Mouse (Mus musculus): ENCODE results near the gene Csk. TPM values are rescaled to one million over a fixed set of nuclear protein-coding genes. Genes with fewer than 3 reads are reported as not detected.

Gene Csk
- total RNA-seq, 2 experiments from 2014 or later = 56.6 to 59.0 TPM

DNA sequence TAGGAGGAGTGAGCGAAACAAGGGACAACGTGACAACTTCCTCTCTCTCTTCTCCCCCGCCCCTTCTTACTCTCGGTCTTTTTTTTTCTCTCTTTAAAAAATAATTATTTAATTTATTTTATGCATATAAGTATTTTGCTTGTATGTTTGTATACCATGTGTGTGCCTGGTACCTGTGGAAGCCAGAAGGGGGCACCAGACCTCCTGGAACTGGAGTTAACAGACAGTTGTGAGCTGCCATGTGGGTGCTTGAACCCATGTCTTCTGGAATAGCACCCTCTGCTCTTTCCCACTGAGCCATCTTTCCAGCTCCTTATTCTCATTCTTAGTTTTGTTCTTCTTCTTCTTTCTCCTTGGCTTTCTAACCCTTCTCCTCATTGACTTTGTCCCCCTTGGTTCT, 5.5 kb upstream of the Csk start:
- no peak for DNase-seq (ENCODE audit: low spot score in 2 of 2)

DNA sequence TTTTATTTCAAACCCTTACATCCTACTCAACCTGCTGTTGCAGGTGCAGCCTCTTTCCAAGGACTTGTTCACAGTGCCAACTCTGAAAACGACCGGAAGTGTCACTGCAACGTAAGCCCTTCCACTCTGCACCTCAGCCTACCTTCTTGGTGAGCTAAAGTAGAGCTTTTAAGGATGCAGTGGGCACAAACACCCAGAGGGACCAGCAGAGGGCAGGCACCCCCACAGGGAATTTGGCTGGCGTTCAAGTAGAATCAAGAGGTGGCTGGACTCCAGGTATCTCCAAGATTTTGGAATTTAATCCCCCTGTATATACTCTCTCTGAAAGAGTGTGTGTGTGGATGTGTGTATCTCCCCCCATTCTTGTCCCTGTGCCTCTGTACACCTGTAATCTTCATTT, 4.4 kb upstream of the Csk start:
- no peak for DNase-seq (ENCODE audit: low spot score in 2 of 2)

DNA sequence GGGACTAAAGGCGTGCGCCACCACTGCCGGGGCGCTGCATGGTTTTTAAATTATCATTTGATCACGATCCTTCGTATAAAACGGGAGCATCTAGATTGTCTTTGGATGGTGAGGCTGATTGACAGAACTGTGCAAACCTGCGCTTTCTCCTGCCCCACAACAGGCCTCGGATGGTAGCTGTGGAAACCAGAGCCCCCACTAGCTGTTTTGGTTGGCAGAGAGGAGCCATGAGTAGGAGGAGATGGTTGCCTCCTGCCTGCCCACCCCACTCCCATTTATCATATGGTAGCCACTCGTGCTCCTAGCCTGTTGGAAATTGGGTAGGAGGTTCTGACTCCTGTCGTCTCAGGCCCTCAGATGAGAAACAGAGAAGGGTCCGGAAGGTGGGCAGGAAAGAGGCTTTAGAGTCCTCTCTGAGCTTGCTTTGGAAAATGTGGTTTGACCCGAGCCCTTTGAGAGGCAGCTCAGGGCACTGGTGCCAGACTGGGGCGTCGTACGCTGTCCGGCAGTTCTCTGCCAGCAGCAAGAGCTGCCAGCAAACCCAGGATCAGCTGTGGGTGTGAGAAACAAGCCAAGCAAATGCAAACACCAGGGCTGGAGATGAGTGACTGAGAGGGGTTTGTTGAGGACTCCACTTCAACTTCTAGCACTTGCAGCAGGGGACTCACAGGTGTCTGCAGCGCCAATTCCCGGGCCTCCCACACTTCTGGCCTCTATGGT, 3.4 kb upstream of the Csk start:
- no peak for DNase-seq (ENCODE audit: low spot score in 2 of 2)

DNA sequence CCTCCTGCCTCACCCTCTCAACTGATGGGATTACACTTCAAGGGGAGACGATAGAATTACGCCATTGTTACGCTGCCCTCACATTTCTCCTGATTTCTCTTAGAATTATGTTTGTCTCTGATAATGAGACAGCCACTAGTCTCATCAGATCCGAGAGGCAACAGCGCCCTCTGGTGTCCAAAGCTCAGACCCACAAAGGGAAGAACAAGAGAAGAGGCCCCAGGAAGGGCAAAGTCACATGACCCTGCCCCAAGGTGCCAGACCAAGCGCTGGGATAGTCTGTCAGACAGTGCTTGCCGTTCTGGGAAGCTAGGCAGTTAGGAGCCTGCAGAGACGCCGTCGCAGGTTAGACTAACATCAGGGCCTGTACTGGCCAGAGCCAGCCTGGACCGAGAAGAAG, 2.3 kb upstream of the Csk start:
- peak; percentile 98 to 99 for DNase-seq (ENCODE audit: low spot score in 2 of 2)

DNA sequence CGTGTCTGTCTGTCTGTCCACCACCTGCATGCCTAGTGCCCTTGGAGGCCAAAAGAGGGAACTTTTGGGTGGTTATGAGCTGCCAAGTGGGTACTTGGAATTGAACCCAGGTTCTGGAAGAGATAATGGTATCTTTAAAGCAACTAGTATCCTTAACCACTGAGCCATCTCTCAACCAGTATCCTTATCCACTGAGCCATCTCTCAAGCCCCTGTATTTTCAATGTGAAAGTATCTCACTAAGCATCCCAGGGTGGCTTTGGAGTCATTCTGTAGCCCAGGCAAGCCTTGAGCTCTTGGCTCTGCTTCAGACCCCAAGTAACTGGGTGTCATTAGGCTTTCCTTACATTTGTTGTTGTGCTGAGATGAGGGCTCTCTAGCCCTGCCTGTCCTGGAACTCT, 1.5 kb upstream of the Csk start:
- DNase-seq (ENCODE audit: low spot score in 2 of 2) = no peak

DNA sequence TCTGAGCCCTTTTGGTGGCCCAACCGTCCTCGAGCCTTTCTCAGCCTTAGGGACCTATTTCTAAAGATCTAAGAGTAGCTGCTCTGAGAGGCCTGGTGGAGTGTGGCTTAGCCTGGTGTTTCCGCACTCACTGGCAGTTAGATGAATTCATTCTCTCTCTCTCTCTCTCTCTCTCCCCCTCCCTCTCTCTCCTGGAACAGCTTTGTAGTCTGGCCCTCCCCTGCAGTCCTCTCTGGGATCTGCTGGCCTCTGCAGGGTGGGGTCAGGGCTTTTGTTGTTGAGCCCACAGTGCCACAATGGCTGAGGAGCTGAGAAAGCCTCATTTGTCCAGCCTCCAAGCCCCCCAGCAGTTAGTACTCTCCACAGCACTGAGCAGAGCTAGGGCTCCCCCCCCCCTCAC, 576 bp downstream of the Csk start:
- no peak for DNase-seq (ENCODE audit: low spot score in 2 of 2)

DNA sequence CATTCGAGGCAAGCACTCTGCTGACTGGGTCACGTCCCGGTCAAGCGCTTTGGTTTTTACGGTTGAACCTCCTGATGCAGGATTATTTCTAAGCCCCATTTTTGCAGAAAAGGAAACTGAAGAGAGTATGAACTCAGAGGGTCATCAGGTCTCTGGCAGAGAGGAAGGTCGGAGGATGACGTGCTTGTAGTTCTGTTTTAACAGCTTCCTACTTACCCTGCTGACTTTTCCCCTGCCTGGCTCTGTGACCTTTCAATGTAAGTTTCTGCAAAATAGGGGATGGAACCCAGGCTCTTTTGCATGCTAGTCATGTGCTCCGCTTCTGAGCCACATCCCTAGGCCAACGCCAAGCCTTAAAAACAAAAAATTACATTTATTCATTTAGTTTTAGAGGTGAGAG, 1.1 kb downstream of the Csk start:
- DNase-seq (ENCODE audit: low spot score in 2 of 2) = no peak

DNA sequence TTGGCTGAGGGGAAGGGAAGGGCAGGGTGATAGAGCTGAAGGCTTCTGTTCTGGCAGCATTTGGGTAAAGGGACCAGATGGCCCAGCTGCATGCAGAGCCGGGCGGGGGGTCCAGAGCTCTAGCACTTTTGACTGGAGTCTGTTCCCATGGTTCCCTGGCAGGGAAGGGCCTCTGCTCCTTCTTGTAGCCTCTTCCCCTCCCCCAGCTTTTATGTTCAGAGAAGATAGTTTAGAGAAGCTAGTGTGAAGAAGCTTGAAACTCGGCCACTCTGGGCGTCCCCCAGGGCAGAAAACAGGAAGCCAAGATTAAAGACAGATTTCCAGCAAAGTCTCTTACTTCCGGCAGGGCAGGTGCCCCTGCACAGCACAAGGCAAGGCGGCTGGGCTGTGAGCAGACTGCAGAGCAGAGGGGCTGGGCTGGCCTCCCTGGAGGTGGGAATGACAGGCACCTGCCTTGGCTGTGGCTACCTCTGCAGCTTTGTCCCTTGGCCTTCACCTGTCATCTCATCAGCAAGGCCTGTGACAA, 2.6 kb downstream of the Csk start:
- DNase-seq (ENCODE audit: low spot score in 2 of 2) = no peak

DNA sequence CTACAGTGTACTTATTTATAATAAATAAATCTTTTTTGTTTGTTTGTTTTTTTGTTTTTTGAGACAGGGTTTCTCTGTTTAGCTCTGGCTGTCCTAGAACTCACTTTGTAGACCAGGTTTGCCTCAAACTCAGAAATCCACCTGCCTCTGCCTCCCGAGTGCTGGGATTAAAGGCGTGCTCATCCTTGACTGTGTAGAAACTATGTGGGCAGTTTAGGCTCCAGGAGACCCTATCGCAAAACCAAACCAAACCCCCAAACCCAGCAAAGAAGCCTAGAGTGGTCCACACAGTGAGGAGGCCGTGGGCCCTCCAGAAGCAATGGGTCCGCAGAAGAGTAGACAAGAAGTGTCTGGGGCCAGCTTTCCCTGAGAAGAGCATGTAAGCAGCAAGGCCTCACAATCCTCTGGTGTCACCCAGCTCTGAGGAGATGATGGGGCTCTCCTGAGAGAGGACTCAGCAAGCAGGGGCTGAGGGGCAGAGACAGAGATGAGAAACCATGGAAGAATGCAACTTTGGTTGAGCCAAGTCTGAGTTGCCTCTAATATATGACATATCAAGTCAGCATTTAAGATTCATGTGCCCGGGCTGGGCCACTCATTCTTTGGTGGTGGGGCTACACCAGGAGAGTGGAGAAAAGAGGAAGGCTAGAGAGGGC, 3.2 kb downstream of the Csk start:
- DNase-seq (ENCODE audit: low spot score in 2 of 2) = no peak

DNA sequence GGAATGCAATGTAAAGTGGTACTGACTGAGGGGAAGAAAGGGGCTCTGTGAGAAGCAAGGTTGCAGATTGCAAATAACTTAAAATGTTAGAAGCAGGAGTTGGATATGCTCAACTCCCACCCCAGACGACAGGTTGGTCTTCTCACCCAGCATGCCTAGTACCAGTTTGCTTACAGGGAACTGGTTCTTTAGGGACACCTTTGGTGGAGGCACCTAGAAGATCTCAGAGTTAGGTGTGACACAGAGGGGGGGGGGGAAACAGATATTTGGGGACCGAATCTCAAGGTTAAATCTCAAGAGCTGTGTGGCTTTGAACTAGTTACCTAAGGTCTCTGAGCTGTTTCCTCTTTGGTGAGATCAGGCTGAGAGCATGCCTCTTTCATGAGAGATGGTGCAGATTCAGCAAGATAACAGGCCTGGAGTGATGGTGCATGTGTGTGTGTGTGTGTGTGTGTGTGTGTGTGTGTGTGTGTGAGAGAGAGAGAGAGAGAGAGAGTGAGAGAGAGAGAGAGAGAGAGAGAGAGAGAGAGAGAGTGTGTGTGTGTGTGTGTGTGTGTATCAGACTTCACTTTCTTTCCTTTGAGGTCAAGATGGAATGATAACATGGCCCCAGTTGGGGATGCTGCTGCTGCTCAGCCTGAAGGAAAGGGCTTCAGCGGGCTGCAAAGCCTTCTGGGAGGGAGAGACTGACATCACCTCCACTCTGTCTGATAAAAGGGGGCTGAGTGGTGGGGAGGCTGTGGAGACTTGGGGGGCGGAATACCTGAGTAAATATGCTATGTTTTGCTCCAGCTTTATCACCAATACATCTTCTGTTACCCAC, 5.9 kb downstream of the Csk start:
- no peak for DNase-seq (ENCODE audit: low spot score in 2 of 2)

DNA sequence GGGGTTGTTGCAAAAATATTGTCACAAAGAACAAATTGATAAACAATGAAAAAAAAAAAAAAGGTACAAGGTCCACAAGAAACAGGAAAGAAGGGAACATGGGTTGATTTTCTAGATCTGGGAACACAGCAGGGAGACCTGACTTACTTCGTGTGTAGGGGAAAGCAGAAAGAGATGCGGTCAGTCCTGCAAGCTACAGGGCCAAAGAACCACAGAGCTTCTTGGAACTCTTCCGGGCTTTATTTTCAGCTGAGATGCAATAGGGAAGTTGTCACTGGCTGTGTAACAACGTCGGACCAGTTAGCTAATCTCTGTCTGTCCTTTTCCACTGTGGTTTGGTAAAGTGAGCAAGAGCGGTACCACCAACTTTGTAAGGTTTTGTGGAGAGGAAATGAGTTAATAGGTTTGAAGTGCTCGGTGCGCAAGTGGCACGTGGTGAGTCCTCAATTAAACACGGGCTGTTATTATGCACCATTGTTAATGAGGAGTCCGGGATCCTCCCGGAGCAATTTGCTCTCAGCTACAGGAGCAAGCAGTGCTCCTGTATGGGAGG, 6.8 kb downstream of the Csk start:
- no peak for DNase-seq (ENCODE audit: low spot score in 2 of 2)

DNA sequence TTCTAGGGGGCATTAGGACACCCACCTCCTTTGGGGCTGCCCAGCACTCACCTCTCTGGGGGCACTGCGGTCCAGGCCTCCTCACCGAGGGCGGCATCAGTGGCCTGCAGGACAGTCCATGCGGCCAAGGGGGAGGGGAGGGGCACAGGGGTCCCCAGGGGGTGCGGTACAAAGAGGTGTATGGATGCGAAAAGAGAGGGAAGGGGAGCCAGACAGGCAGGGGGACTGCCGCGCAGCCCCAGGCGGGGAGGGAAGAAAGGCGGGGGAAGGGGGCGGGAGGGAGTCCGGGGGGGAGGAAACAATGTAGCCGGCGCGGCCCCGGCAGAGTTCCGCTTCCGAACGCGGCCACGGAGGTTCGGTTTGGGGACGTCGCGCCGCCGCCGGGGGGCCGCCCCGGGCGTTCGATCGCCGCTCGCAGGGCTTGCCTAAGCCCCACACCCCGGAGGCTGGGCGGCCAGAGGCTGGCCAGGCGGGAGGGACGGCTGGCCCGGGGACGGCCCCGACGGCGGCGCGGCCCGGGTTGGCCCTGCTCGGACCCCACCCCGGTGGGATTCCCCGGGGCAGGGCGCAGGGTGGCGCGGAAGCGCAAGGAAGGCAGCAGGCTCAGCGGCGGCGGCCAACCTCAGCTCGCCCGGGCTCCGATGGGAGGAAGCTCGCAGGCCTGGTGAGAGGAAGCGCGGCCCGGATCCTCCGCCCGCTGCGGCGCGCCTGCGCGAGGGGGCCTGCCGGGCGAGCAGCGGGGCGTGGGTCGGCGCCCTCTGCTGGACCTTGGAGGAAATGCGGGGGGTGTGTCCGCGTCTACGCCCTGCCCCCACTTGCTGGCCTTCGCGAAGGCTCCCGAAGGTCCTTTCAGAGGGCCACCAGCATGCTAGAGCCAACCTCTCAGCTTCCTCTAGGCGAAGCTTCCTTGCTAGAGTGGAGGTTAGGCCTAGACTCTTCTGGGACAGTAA, 8.2 kb downstream of the Csk start:
- DNase-seq (ENCODE audit: low spot score in 2 of 2) = peak; percentile 95 to 97

DNA sequence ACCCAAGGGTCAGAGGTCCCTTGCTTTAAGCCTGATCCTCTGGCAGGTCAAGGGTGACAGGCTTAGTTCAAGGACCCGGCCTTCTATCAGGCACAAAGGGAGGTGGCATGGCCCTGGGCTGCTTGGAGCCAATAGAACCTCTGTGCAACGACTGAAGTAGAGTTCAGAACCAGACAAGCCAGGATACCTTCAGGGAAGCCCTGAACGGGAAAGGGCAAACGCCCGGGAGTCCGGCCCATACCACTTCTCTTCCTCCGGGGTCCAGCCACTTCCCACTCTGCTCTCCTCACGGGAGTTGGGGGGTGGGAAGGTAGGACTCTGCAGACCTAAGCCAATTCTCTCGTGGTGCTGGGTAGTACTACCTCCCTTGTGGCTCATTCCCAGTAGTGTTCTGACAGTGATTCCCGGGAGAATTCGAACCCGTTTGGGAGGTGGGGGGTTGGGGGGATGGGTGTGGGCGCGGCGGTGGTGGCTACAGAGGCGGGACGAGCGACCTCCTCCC, 8.9 kb downstream of the Csk start:
- no peak for DNase-seq (ENCODE audit: low spot score in 2 of 2)

DNA sequence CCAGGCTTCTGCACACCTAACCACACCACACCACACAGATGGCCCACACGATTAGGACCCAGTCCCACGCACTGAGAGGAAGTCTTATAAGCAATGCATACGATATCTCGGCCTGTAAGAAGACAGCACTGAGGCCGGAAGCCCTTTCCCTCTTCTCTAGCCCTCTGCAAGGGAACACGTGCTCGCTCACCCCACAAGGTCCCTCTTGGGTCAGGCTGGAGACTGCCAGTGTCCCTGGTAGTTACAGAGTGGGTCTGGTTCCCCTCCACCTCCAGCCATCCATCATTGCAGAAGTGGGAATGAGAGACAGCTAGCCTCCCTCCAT, 9.6 kb downstream of the Csk start:
- DNase-seq (ENCODE audit: low spot score in 2 of 2) = no peak

DNA sequence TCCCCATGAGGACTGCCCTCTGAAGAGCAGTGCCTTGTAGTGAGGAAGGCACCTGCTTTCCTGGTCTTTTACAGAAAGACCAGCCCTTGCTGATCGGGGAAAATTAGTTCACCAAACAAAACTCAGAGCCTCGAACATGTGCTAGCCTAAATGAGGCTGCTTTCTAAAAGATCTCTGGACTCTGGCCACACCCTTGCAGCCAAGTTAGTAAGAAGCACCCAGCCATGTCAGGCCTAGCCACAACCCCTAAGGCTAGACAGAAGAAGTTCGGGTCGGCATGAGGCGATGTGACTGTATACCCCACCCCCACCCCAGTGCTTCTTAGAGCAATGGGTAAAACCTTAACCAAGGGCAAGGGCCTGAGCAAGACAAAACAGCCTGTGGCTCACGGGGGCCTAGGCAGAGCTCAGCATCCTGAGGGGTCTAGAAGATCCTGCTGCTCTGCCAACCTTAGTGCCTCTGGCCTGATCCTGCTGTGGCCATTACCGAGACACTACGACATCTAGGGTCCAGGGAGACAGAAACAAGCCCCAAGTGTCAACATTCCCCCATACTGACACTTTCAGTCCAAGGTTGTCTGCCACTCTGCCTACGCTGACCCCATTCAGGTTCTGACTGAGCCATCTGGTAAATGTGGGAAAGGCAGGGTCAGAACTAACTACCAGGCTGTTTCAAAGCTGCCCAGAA, 10.1 kb downstream of the Csk start:
- no peak for DNase-seq (ENCODE audit: low spot score in 2 of 2)

DNA sequence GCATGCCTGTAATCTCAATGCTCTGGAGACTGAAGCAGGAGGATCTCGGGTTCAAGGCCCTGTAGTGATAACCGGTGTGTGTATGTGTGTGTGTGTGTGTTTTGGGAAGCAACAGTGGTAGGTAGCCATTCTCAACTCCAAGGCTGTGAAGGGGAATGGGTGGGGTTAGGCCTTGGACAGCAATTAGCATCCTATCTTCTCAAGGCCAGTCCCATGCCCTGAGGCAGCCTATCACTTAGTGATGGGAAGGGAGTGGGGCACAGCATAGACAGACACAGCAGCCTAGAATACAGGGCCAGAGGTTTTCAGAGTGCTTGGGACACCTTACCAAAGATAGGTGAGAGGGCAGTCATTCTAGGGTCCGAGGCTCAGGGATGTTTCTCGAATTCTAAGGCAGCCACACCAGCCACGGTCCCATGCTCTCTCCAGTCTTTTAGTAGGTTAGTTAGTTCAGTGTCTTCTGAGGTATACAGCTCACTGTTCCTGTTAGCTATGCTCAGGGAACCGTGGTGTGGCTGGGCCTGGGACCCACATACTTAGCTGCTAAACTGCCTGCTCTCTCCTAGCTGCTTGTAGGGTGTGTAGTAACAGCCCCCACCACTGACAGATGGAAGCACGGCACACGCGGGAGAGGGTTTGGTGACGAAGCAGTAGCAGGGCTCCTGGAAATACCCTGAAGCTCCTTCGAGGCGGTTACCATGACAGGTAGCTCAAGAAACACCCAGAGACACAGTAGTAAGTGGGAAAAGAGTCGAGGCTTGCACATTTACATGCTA, 11.5 kb downstream of the Csk start:
- no peak for DNase-seq (ENCODE audit: low spot score in 2 of 2)

DNA sequence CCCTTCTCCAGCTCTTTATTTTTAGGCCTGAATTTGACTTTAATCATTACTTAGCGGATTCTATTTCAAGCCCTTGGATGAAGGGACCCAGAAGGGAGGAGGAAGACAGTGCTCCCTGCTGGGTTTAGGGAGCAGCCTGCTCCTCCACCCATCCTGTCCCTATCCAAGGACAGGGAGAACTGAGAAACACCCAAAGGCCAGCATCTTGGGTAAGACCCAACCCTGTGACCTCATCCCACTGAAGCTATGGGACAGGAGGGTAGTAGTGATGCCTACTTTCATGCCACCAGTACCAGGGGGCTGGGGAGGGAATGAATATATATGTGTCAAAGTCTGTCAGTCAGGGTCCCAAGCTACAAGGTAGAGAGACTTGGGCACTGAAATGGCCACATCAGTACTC, 12.4 kb downstream of the Csk start:
- DNase-seq (ENCODE audit: low spot score in 2 of 2) = no peak

DNA sequence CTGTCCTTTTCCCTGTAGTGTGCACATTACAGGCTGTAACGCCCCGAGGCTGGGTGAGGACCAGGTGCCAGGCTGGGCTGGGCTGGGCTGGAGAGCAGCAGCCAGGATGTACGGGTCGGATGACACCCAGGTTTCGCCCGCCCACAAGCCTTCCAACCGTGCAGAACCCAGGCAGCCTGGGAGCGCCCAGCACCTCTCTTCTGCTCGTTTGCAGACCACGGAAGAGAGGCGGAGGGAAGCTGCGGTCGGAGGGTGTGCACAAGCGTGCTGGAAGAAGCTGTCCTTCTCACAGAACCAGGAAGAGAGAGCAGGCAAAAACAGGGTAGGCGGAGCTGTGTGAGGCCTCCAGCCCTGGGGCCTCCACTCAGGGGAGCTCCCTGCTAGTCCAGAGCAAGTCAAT, 13.0 kb downstream of the Csk start:
- no peak for DNase-seq (ENCODE audit: low spot score in 2 of 2)

DNA sequence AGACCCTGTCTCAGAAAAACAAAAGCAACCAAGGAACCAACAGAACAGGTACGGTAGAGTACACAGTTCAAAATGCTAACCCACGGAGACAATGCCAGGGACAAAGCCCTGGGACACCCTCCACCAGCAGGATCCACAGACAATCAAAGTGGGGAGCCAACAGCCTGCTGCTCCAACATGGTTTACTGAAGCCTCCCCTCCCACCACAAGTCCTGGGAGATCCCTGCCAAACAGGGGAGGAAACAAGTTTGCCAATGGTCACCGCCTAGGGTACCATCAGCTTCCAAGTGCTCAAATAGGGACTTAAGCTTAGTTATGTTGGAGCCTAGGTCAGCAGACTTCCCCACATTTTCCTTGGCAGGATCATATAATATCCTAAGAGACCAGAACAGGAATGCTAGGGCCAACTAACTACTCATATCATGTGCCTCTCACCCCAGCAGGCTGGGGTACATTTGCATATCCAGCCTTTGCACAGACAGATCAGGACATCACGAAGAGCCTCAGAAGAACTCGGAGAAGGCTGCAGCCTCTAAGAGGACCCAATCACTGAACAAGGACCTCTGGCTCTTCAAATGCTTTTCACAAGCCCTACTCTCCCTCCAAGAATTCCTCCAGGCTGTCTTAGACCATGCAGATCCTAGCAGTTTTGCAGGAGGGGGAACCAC, 13.6 kb downstream of the Csk start:
- DNase-seq (ENCODE audit: low spot score in 2 of 2) = no peak
